Mouse (Mus musculus) left cerebral cortex, postnatal 25 days (tissue): ENCODE data around the gene Hoxb9. TPM values are rescaled to one million over a fixed set of nuclear protein-coding genes. Genes with fewer than 3 reads are reported as not detected.

Source experiments
- DNase-seq, 2 experiments: peaks; one replicate each; pipeline ENCODE4 v3.0.0; 2022; ENCODE audit warnings: low spot score in 2 of 2, mixed read lengths in 1 of 2
- intact Hi-C: fragments of 180-260 bp; cut with DNase I; formaldehyde crosslinking; loops from one replicate; pipeline ENCODE4 v1.15.1; 2025
- total RNA-seq, 2 experiments: library from RNA; stranded (reverse); gene quantifications; 2 replicates each; pipeline ENCODE4 v1.2.3; 2021

The Hoxb9 gene
- total RNA-seq = not detected

- intact Hi-C loops = no loop called here
These were observed at the start of gene Hoxb9 for GRCm38 (mm10) chr11:96270996-96271540. Gene Hoxb9 (plus strand): TSS chr11:96271457.

GRCm38 (mm10) chr11:96223813-96224212 lies 47.4 kb upstream of the Hoxb9 start:
- DNase-seq = no peak
- intact Hi-C loops = no loop called here

More at GRCm38 (mm10) chr11:96270996-96271540, at the start of gene Hoxb9:
- no peak for DNase-seq

DNA sequence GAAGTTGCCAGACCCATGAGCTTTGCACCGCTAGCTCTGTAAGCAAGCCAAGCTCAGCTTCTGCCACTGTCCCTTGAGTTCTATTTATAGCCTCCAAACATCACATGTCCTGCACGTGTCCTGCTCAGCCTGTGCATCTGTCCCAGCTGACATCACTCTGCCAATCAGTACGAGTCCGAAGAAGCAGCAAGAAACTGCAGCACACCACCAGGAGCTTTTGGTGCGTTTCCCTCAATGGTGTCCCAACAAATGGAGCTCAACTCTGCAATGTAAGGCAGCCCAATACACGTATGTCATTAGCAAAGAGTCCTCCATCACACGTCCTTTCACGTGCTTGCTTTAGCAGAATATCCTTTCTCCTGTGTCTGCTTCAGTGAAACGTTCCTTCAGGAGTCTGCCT lies 43.6 kb upstream of the Hoxb9 start:
- intact Hi-C loops = no loop called here
- DNase-seq = no peak

DNA sequence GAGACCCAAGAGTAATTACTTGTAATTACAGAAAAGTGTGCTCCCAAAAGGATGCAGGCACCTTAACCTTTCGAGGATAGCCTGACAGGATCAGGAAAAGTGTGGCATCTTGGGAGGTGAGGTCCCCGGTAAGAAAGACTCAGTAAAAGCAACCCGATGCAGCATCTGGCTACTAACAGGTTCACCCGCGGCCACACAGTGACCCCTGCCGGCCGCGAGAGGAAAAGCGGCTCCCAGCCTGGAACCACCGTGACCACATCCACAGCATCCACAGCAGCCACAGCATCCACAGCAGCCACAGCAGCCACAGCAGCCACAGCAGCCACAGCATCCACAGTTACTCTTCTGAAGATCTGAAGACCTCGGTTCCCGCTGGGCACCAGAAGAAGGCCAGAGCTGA lies 36.4 kb upstream of the Hoxb9 start:
- peak; percentile 23 to 32 for DNase-seq
- intact Hi-C loops = no loop called here

DNA sequence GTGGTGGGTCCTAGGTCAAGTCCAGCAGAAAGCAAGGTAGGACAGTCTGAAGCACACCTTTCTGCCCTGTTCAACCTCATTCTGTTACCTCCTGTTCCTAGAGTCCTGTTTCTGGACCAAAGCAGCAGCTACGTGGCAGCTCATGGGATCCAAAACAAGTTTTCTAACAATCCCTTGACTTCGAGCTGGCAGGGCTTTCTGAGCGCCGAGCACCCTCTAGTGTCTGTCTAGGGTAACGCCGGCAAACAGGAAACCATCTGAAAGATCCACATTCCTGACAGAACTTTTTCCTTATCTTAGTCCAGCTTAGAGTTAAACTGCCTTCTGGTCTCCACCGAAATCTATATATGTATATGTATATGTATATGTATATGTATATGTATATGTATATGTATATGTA lies 31.0 kb upstream of the Hoxb9 start:
- intact Hi-C loops = loop anchor here (1.0 to 2.0 kb wide), 2 partner anchors 95 to 147 kb away; no protein-coding TSS in a partner anchor
- peak; percentile 24 to 44 for DNase-seq

DNA sequence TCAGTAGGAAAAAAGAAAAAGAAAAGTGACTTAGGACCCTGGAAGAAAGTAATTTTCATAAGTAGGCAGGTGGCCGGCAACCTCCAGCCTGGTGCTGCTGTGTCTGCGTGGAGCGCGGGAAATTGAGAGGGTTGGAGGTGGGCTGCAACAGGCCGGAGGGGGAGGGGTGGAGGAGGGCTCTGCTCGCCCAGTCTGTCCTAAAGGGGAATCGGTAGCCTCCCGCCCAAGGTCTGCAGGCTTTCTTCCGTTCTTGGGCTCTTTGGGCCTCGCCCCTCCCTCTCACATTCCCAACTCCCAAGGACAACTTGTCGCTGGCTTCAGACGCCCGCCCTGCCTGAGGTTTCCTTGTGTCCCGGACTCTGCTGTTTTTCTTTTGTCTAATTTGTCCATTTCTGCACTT lies 20.4 kb upstream of the Hoxb9 start:
- intact Hi-C loops = loop anchor here (5.0 kb wide), 1 partner anchor 44 kb away; no protein-coding TSS in a partner anchor
- DNase-seq = no peak

DNA sequence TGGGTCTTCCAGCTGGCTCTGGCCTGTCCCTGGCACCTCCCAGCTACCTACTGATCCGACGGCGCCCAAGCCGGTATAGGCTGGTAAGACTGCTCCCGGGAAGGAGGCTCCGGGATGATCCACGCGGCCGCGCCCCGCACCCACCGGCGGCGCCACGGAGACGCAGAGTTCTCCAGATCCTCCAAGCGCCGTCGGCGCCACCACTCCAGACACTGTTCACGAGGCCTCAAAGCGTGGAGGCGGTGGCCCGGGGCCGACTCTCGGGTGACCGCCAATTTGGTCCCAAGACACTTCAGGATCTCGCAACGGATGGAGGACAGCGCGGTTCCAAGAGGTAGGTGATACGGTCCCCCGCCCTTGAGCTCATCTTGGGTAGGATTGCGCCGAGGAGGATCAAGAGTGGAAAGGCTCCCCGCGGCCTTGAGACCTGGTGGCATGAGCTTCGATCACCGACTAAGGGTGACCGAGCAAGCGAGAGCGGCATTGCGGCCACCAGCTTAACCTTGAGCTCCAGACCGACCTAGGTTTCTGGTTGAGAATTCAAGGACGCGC lies 19.7 kb upstream of the Hoxb9 start:
- intact Hi-C loops = loop anchor here (5.0 kb wide), 1 partner anchor 44 kb away; no protein-coding TSS in a partner anchor
- no peak for DNase-seq

- no peak for DNase-seq
- intact Hi-C loops = loop anchor here (5.0 kb wide), 1 partner anchor 45 kb away; no protein-coding TSS in a partner anchor
These were observed 18.6 kb upstream of the Hoxb9 start for GRCm38 (mm10) chr11:96252541-96253120.

- DNase-seq = no peak
- intact Hi-C loops = loop anchor here (5.0 kb wide), 1 partner anchor 47 kb away; no protein-coding TSS in a partner anchor
These were observed 17.0 kb upstream of the Hoxb9 start for GRCm38 (mm10) chr11:96254221-96254620.

GRCm38 (mm10) chr11:96255111-96255995 lies 15.9 kb upstream of the Hoxb9 start:
- intact Hi-C loops = loop anchor here (5.0 kb wide), 1 partner anchor 78 kb away; no protein-coding TSS in a partner anchor
- no peak for DNase-seq

DNA sequence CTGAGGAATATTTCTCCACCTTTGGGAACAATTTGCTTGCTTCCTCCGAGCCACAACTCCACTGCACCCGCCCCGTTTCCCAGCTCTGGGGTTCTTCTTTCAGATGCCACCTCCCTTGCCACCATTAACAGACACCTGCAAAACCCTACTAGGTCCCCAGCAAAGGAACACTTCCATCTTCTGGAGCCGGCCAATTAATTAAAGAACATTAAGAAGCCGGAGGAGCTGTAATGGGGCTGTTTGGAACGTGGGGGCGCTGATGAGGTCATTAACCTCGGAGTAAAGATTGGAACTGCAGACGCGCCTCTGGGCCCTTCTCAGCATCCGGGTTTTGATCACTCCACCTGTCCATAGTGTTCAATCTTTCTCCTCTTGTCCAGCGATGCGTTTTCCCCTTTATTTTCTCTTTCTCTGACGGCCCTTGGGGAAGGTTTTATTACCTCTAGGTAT lies 15.2 kb upstream of the Hoxb9 start:
- intact Hi-C loops = loop anchor here (5.0 kb wide), 1 partner anchor 79 kb away; no protein-coding TSS in a partner anchor

GRCm38 (mm10) chr11:96257141-96257540 lies 14.1 kb upstream of the Hoxb9 start:
- DNase-seq = no peak
- intact Hi-C loops = loop anchor here (5.0 kb wide), 1 partner anchor 80 kb away; no protein-coding TSS in a partner anchor

More for the DNA sequence above, 15.2 kb upstream of the Hoxb9 start:
- DNase-seq = no peak

GRCm38 (mm10) chr11:96259038-96259437 lies 12.2 kb upstream of the Hoxb9 start:
- DNase-seq = no peak
- intact Hi-C loops = loop anchor here (5.0 kb wide), 1 partner anchor 82 kb away; no protein-coding TSS in a partner anchor

DNA sequence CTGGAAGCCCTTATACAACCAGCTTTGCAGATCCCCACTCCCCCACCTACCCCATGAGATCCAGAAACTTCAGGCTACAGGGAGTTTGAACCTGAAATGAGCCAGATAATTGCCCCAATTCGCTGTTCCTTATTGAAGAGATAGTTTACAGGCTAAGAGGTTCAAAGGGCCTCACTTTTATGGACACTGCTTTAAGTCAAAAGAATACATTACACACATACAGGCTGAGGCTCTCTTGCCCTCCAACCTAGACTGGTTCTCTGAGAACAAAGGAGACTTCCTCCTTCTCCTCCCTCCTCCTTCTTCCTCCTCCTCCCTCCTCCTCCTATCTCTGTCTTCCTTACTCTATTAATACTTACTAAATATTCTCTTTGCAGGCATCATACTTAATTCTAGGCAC lies 11.7 kb upstream of the Hoxb9 start:
- intact Hi-C loops = loop anchor here (5.0 kb wide), 1 partner anchor 82 kb away; no protein-coding TSS in a partner anchor

DNA sequence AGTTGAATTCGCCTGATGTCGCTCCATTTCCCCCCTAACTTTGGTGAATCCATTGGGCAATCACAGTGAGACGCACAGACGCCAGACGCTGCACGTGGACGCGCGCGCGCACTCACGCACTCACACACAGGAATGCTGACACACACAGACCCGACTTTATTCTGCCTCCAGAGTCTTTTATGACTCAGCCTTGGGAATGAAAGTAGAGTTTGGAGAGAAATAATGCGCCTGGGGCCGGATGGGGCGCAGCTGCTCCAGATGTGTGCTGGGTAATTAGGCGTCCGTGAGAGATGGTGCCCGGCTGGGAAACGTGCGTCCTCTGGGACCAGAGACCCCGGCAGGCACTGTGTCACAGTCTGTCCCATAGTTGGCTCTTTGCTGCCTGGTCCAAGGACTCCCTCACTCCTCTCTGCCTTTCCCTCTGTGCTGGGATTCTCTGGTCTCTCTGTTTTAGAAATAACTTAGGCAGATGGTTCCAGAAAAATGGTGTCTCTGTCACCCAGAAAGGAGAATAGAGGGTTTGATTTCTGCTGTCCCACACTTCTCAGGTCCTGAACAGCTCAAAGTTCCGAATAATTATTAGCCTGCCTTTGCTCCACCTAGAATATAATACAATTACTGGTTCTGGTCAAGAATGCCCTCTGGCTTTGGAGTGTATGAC lies 10.8 kb upstream of the Hoxb9 start:
- DNase-seq = no peak
- intact Hi-C loops = loop anchor here (10.0 kb wide), 1 partner anchor 1116 kb away; the partner anchor contains the start of gene Dlx4

More for the DNA sequence above, 11.7 kb upstream of the Hoxb9 start:
- DNase-seq = no peak

DNA sequence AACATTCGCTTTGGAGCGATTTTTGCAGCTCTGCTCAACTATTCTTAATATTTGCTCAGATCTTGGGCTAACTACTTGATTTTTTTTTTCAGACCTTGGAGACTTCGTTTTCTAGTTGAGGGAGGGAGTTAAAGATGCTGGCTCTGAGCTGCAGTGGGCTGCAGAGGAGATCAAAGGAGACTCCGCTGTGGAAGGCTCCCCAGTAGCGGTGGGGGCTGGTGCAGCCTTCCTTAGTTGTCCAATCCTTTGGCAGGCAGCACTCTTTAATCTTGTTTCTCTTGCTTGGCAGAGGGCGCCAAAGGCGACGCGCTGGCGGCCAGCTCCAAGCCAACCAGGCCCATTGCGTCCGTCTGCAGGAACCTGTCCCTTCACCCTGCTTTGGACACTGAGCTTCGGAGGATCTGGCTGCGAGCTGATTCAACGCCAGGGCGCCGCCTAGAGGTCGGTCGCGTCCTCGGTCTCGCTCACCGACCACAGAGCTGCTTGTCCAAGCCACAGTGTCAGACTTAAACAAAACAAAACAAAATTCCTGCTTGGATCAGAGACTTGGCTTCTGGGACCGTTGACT lies 9.8 kb upstream of the Hoxb9 start:
- intact Hi-C loops = loop anchor here (10.0 kb wide), 1 partner anchor 1117 kb away; the partner anchor contains the start of gene Dlx4
- no peak for DNase-seq

DNA sequence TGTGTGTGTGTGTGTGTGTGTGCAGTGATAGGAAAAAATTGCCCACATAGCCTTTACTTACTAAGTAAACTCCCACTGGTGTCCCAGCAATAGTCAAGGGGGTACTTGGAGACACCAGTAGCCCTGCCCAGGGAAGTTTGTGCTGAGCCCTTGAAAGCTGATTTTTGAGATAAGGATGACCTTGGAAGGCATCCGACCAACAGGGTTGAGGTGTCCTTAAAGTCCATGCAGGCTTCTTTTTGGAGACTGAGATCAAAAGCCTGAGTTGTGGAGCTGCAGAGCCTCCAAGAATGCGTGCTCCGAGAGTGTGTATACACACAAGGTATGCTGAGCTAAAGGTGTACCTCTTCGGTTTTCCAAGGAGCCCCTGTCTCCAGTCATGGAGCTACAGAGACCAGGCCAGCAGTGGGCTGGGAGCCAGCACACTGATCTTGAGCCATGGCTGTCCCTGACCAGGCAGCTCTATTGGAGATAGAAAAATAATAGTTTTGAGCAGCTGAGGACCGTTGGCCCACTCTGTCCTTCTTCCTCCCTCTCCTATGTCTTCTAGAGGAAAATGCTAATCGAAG lies 8.9 kb upstream of the Hoxb9 start:
- DNase-seq = no peak
- intact Hi-C loops = loop anchor here (10.0 kb wide), 1 partner anchor 1118 kb away; the partner anchor contains the start of gene Dlx4
